7 mouse cellular contexts compared by ENCODE assay signal in genomic region chr13:67060786-67061358, GRCm38 (mm10). TPM values are rescaled to one million over a fixed set of nuclear protein-coding genes. Genes with fewer than 3 reads are reported as not detected.
DNase-seq lines count a peak whose midpoint lies in the region; ATAC-seq lines count a peak whose summit lies in the region.

Gene Zfp712 (minus strand): TSS chr13:67061170.

- peak; percentile 97 for ATAC-seq in embryonic facial prominence, embryonic 11.5 days (replicated peaks; ENCODE audit: insufficient number of reproducible peaks, low FRiP score, low TSS enrichment, low read depth)
- peak; percentile 94 for ATAC-seq in limb, embryonic 11.5 days (ENCODE audit: insufficient number of reproducible peaks, low FRiP score, low TSS enrichment, low read depth)
- peak; percentile 93 for ATAC-seq in midbrain, embryonic 14.5 days (ENCODE audit: low FRiP score, low TSS enrichment)

- no peaks in the 10 kb centered on the region; the same call in 1 of the 2 replicates for H3K9me3 ChIP-seq in embryonic facial prominence, embryonic 11.5 days (replicated peaks; ENCODE audit: control insufficient read depth, low read length)
- no peaks in the 10 kb centered on the region for H3K9me3 ChIP-seq in limb, embryonic 11.5 days (ENCODE audit: control insufficient read depth, low read length)
- peaks cover 6% of the 10 kb centered on the region; the same call in 1 of the 2 replicates for H3K9me3 ChIP-seq in midbrain, embryonic 14.5 days (ENCODE audit: control insufficient read depth, low read length)

- H3K27me3 ChIP-seq in embryonic facial prominence, embryonic 11.5 days (ENCODE audit: control insufficient read depth, insufficient read depth, low read length), result no peaks in the 10 kb centered on the region
- H3K27me3 ChIP-seq in limb, embryonic 11.5 days (ENCODE audit: control insufficient read depth, insufficient read depth, low read length), result no peaks in the 10 kb centered on the region
- no peaks in the 10 kb centered on the region for H3K27me3 ChIP-seq in midbrain, embryonic 14.5 days (ENCODE audit: control insufficient read depth, insufficient read depth, low read length)

- H3K27ac ChIP-seq in embryonic facial prominence, embryonic 11.5 days (replicated peaks; ENCODE audit: low read depth, low read length), result peak within 1 kb of the TSS; percentile 47; the same call in 1 of the 2 replicates
- peak within 1 kb of the TSS; percentile 65; the same call in 1 of the 2 replicates for H3K27ac ChIP-seq in limb, embryonic 11.5 days (replicated peaks; ENCODE audit: low read depth, low read length)
- H3K27ac ChIP-seq in midbrain, embryonic 14.5 days (replicated peaks; ENCODE audit: low read depth, low read length), result peak within 1 kb of the TSS; percentile 74

- H3K9ac ChIP-seq in embryonic facial prominence, embryonic 11.5 days (replicated peaks; ENCODE audit: low read length), result peak within 1 kb of the TSS; percentile 70
- peak within 1 kb of the TSS; percentile 63 for H3K9ac ChIP-seq in limb, embryonic 11.5 days (ENCODE audit: low read length)
- peak within 1 kb of the TSS; percentile 78 for H3K9ac ChIP-seq in midbrain, embryonic 14.5 days (replicated peaks; ENCODE audit: low read length)

- peak within 1 kb of the TSS; percentile 69 for H3K4me3 ChIP-seq in embryonic facial prominence, embryonic 11.5 days (ENCODE audit: low read depth, low read length)
- peak within 1 kb of the TSS; percentile 68 for H3K4me3 ChIP-seq in limb, embryonic 11.5 days (ENCODE audit: low read depth, low read length)
- peak within 1 kb of the TSS; percentile 72 for H3K4me3 ChIP-seq in midbrain, embryonic 14.5 days (replicated peaks; ENCODE audit: low read depth, low read length)

- no peaks in the 10 kb centered on the region for H3K4me1 ChIP-seq in embryonic facial prominence, embryonic 11.5 days (ENCODE audit: control insufficient read depth, insufficient read depth, low read length)
- H3K4me1 ChIP-seq in limb, embryonic 11.5 days (ENCODE audit: control insufficient read depth, insufficient read depth, low read length), result no peaks in the 10 kb centered on the region
- peaks cover 6% of the 10 kb centered on the region; the same call in 1 of the 2 replicates for H3K4me1 ChIP-seq in midbrain, embryonic 14.5 days (ENCODE audit: control insufficient read depth, insufficient read depth, low read length)

- no peaks in the 10 kb centered on the region for H3K36me3 ChIP-seq in embryonic facial prominence, embryonic 11.5 days (replicated peaks; ENCODE audit: control insufficient read depth, insufficient read depth, low read depth, low read length)
- H3K36me3 ChIP-seq in limb, embryonic 11.5 days (ENCODE audit: control insufficient read depth, insufficient read depth, low read length), result no peaks in the 10 kb centered on the region
- H3K36me3 ChIP-seq in midbrain, embryonic 14.5 days (ENCODE audit: control insufficient read depth, insufficient read depth, low read length), result no peaks in the 10 kb centered on the region

- peak; percentile 93 for DNase-seq in adrenal gland, postnatal 14 days
- DNase-seq in embryonic facial prominence, embryonic 11.5 days (ENCODE audit: low spot score), result peak; percentile 94
- DNase-seq in heart, adult 11 months, result peak; percentile 99
- DNase-seq in kidney, adult 18-20 months, result peak; percentile 96
- peak; percentile 93 for DNase-seq in limb, embryonic 11.5 days (ENCODE audit: low spot score)
- DNase-seq in midbrain, embryonic 14.5 days, result peak; percentile 97
- DNase-seq in spleen, adult 18-20 months, result peak; percentile 77 to 86

- peak within 1 kb of the TSS; percentile 64 for H3K4me2 ChIP-seq in embryonic facial prominence, embryonic 11.5 days (ENCODE audit: low read depth, low read length)
- H3K4me2 ChIP-seq in limb, embryonic 11.5 days (ENCODE audit: low read depth, severe bottlenecking), result peak within 1 kb of the TSS; percentile 67
- H3K4me2 ChIP-seq in midbrain, embryonic 14.5 days (ENCODE audit: low read length), result peak within 1 kb of the TSS; percentile 74

- WGBS in embryonic facial prominence, embryonic 11.5 days, result under 1% methylated on average over 27 of the region's 27 CpGs
- under 1% methylated on average over 27 of the region's 27 CpGs for WGBS in limb, embryonic 11.5 days
- WGBS in midbrain, embryonic 14.5 days, result under 1% methylated on average over 27 of the region's 27 CpGs

RNA-seq across cellular contexts. Expression of gene Zfp712, which starts in this region (rescaled TPM):
- 1.3 and 1.7 TPM in 2 replicates for total RNA-seq in adrenal gland, postnatal 14 days (2021)
- 5.0 and 5.6 TPM in 2 replicates for polyA plus RNA-seq in embryonic facial prominence, embryonic 11.5 days (2014; fragmentation: Nextera tagmentation; extraction: Ambion mirVana)
- 4.6 and 5.4 TPM in 2 replicates for polyA plus RNA-seq in limb, embryonic 11.5 days (2014; fragmentation: Nextera tagmentation; extraction: Ambion mirVana)
- polyA plus RNA-seq in midbrain, embryonic 14.5 days (2014; fragmentation: Nextera tagmentation; extraction: Ambion mirVana), result 9.3 and 10.2 TPM in 2 replicates

Comparison
In these comparisons a context has a peak if more than half of its experiments do, and no peak if none do; other contexts are left out.
1. Peak in every context shown above with its lines: DNase-seq, ATAC-seq, H3K4me3 ChIP-seq and H3K27ac ChIP-seq.